Mouse (Mus musculus) ES-Bruce4 (cell line): ENCODE results near the gene Efna4. TPM values are rescaled to one million over a fixed set of nuclear protein-coding genes. Genes with fewer than 3 reads are reported as not detected.

Source experiments
- H3K27ac ChIP-seq: 2 replicates; pipeline ENCODE4 v1.5.1; 2012; ENCODE audit warnings: low read length, inconsistent platforms; ENCODE audit not compliant: insufficient read depth
- H3K27me3 ChIP-seq: 2 replicates; pipeline ENCODE4 v1.6.1; 2012; ENCODE audit warnings: mild to moderate bottlenecking, low read length, inconsistent platforms; ENCODE audit not compliant: control insufficient read depth, poor library complexity, insufficient read depth, severe bottlenecking
- H3K36me3 ChIP-seq: 2 replicates; pipeline ENCODE4 v1.6.1; 2012; ENCODE audit warnings: inconsistent platforms, mild to moderate bottlenecking, low read length, moderate library complexity; ENCODE audit not compliant: control insufficient read depth, poor library complexity, insufficient read depth, severe bottlenecking
- H3K4me1 ChIP-seq: one replicate; pipeline ENCODE4 v1.8.1; 2011; ENCODE audit warnings: low read length; ENCODE audit not compliant: control insufficient read depth, insufficient read depth
- H3K4me3 ChIP-seq: 2 replicates; pipeline ENCODE4 v1.5.1; 2011; ENCODE audit warnings: low read depth, mild to moderate bottlenecking, low read length
- H3K9ac ChIP-seq: 2 replicates; pipeline ENCODE4 v1.6.1; 2012; ENCODE audit warnings: low read depth, mild to moderate bottlenecking, inconsistent platforms; ENCODE audit not compliant: poor library complexity, severe bottlenecking
- H3K9me3 ChIP-seq: replicated peaks from 2 replicates; pipeline ENCODE4 v1.6.1; 2012; ENCODE audit warnings: mild to moderate bottlenecking, low read length, inconsistent platforms; ENCODE audit not compliant: control insufficient read depth, poor library complexity, insufficient read depth, severe bottlenecking
- CTCF ChIP-seq: IDR thresholded peaks from one replicate; pipeline ENCODE4 v1.8.1; 2011; ENCODE audit warnings: low read depth, low read length
- EP300 ChIP-seq: IDR thresholded peaks from 2 replicates; pipeline ENCODE4 v1.6.1; 2011; ENCODE audit warnings: low read depth, low read length; ENCODE audit not compliant: insufficient read depth
- POLR2A ChIP-seq: IDR thresholded peaks from one replicate; pipeline ENCODE4 v1.8.1; 2011; ENCODE audit warnings: low read length; ENCODE audit not compliant: insufficient read depth
- polyA plus RNA-seq: library from polyadenylated mRNA; stranded (reverse); fragments of >200 nt; gene quantifications from 2 replicates; pipeline ENCODE4 v1.2.4, GENCODE M21; 2011; ENCODE audit warnings: low read depth; ENCODE audit not compliant: missing spikeins, insufficient read depth, insufficient read length

The Efna4 gene
- polyA plus RNA-seq, 1 experiment: 14.6 TPM

- Histone ChIP-seq H3K4me3 (peak overlapping the region; percentile 14), H3K9ac (peak overlapping the region; percentile 49), H3K9me3 (no peaks in the 10 kb centered on the region), H3K36me3 (no peaks in the 10 kb centered on the region; the same call in 1 of the 2 replicates), H3K27me3 (no peaks in the 10 kb centered on the region), H3K4me1 (peaks cover 21% of the 10 kb centered on the region), H3K27ac (peak overlapping the region; percentile 84; the same call in 1 of the 2 replicates)
- TF ChIP-seq EP300: no peak
- TF ChIP-seq POLR2A: no peak
- TF ChIP-seq CTCF: no peak
These were observed 41.7 kb upstream of the Efna4 start for GRCm38 (mm10) chr3:89379388-89380131.

GRCm38 (mm10) chr3:89378394-89379067 is 40.7 kb upstream of the Efna4 start:
- Histone ChIP-seq H3K9ac (peak overlapping the region; percentile 49), H3K4me3 (peak overlapping the region; percentile 57), H3K27ac (peak overlapping the region; percentile 84), H3K9me3 (no peaks in the 10 kb centered on the region), H3K27me3 (no peaks in the 10 kb centered on the region), H3K36me3 (no peaks in the 10 kb centered on the region; the same call in 1 of the 2 replicates), H3K4me1 (peaks cover 14% of the 10 kb centered on the region)
- TF ChIP-seq POLR2A (no peak), EP300 (no peak), CTCF (no peak)

GRCm38 (mm10) chr3:89377831-89378230 is 40.0 kb upstream of the Efna4 start:
- TF ChIP-seq POLR2A (no peak), CTCF (no peak), EP300 (no peak)
- Histone ChIP-seq H3K9me3 (no peaks in the 10 kb centered on the region), H3K9ac (0 out of 2 replicates have a peak overlapping the region, but pooled peaks have one; percentile 49), H3K36me3 (no peaks in the 10 kb centered on the region; the same call in 1 of the 2 replicates), H3K27ac (peak overlapping the region; percentile 5; the same call in 1 of the 2 replicates), H3K4me3 (no peak overlapping the region; the same call in 1 of the 2 replicates), H3K4me1 (peaks cover 13% of the 10 kb centered on the region), H3K27me3 (no peaks in the 10 kb centered on the region)

- Histone ChIP-seq H3K36me3 (no peaks in the 10 kb centered on the region; the same call in 1 of the 2 replicates), H3K27ac (peak overlapping the region; percentile 74), H3K4me3 (no peak overlapping the region), H3K9me3 (no peaks in the 10 kb centered on the region), H3K27me3 (no peaks in the 10 kb centered on the region), H3K9ac (no peak overlapping the region), H3K4me1 (peaks cover 4% of the 10 kb centered on the region)
- TF ChIP-seq EP300: no peak
- no peak for TF ChIP-seq POLR2A
- TF ChIP-seq CTCF: no peak
These were observed 35.9 kb upstream of the Efna4 start for GRCm38 (mm10) chr3:89373581-89374231.

GRCm38 (mm10) chr3:89367338-89367737 is 29.5 kb upstream of the Efna4 start:
- peaks cover 2% of the 10 kb centered on the region for H3K4me1 ChIP-seq
- TF ChIP-seq CTCF (no peak), EP300 (no peak), POLR2A (no peak)
- no peaks in the 10 kb centered on the region for H3K27me3 ChIP-seq
- no peaks in the 10 kb centered on the region for H3K36me3 ChIP-seq
- no peaks in the 10 kb centered on the region for H3K9me3 ChIP-seq
- H3K4me3 ChIP-seq: no peak overlapping the region
- H3K9ac ChIP-seq: no peak overlapping the region
- H3K27ac ChIP-seq: no peak overlapping the region
